Mouse (Mus musculus) lung, embryonic 14.5 days (tissue): ENCODE measurements around the gene Kctd10. TPM values are rescaled to one million over a fixed set of nuclear protein-coding genes. Genes with fewer than 3 reads are reported as not detected.
A peak's percentile ranks its signal among the peaks of the same experiment; 100 is the strongest.

ENCODE experiments used
- ATAC-seq: fragments of 200-750 bp; cut with Nextera tagmentation; 2 replicates; pipeline ENCODE4 v1.8.0; 2017; ENCODE audit warnings: mild to moderate bottlenecking, moderate TSS enrichment, moderate library complexity; ENCODE audit not compliant: insufficient read depth
- DNase-seq: peaks from one replicate; pipeline ENCODE4 v3.0.0-alpha.2; 2015
- H3K27ac ChIP-seq: fragments of 300-500 bp; sonication (generic); 2 replicates; pipeline ENCODE4 v1.5.1; 2014; ENCODE audit warnings: low read depth, mild to moderate bottlenecking, moderate library complexity
- H3K27me3 ChIP-seq: fragments of 300-500 bp; sonication (generic); 2 replicates; pipeline ENCODE4 v1.6.1; 2014; ENCODE audit warnings: low read length, control low read depth; ENCODE audit not compliant: insufficient read depth
- H3K36me3 ChIP-seq: fragments of 300-500 bp; sonication (generic); 2 replicates; pipeline ENCODE4 v1.6.1; 2014; ENCODE audit warnings: control low read depth; ENCODE audit not compliant: insufficient read depth
- H3K4me1 ChIP-seq: fragments of 300-500 bp; sonication (generic); 2 replicates; pipeline ENCODE4 v1.6.1; 2014; ENCODE audit warnings: antibody characterized with exemption, control low read depth; ENCODE audit not compliant: insufficient read depth
- H3K4me2 ChIP-seq: fragments of 300-500 bp; sonication (generic); 2 replicates; pipeline ENCODE4 v1.6.1; 2014; ENCODE audit warnings: mild to moderate bottlenecking
- H3K4me3 ChIP-seq: fragments of 300-500 bp; sonication (generic); 2 replicates; pipeline ENCODE4 v1.5.1; 2014; ENCODE audit warnings: low read depth, low read length
- H3K9ac ChIP-seq: fragments of 300-500 bp; sonication (generic); 2 replicates; pipeline ENCODE4 v1.6.1; 2014
- H3K9me3 ChIP-seq: fragments of 300-500 bp; sonication (generic); 2 replicates; pipeline ENCODE4 v1.6.1; 2016; ENCODE audit warnings: low read depth, low read length, control low read depth
- CTCF ChIP-seq: IDR thresholded peaks from 2 replicates; pipeline ENCODE4 v1.5.1; 2016; ENCODE audit warnings: antibody characterized with exemption, low read depth
- WGBS: fragments of 180-500 bp; shearing (Covaris S2); extraction: QIAGEN DNeasy Blood & Tissue Kit; methylation state at CpG from one replicate; pipeline ENCODE4 v1.1.7; 2014; 5-methylcytosine and 5-hydroxymethylcytosine counted together
- polyA plus RNA-seq: library from polyadenylated mRNA; unstranded; fragments of >200 nt; fragmentation: Nextera tagmentation; extraction: Ambion mirVana; gene quantifications from 2 replicates; pipeline ENCODE4 v1.2.1, GENCODE M21; 2014

The Kctd10 gene
- 140 and 144 TPM in 2 replicates for polyA plus RNA-seq

DNA sequence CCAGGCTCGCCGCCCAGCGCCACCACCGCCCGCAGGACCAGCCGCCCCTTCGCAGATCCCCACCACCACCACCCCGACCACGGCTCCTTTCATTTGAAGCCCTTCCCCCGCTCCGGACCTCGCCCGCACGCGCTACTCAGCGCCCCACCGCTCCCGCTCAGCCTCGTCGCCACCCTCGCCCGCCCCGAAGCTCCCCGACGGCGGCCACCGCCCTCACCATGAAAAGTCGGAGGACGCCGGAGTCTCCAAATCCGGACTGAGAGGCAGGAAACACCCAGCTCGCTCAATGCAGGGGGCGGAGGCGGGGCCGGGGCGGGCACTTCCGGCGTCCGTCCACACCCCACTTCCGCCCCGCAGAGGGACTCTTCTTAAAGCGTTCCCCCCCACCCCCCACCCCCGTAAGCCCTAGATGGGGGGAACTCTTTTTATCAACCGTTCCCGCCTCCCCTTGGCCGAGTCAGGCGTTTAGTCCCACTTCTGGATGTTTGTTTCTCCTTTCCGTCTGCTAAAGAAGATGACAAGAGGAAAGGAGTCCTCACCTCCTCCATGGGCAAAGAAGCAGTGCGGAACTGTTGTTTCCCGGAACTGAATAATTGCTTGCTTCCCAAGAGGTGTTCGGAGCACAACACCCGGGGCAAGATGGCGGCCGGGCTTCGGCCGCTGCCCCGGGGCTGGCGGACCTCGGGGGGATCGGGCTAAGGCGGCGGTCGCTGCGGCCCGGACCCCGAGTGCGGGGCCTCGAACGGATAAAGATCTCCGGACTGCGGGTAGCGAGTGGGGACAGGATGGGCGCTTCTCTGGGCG lies at the start of gene Kctd10, which contains the start of gene Ube3b:
Kctd10 (minus strand) TSS at position 300 of the 804 bp plus-strand sequence.
Ube3b (plus strand) TSS at position 399 of the 804 bp plus-strand sequence.
- ATAC-seq, result peak; percentile 94

DNA sequence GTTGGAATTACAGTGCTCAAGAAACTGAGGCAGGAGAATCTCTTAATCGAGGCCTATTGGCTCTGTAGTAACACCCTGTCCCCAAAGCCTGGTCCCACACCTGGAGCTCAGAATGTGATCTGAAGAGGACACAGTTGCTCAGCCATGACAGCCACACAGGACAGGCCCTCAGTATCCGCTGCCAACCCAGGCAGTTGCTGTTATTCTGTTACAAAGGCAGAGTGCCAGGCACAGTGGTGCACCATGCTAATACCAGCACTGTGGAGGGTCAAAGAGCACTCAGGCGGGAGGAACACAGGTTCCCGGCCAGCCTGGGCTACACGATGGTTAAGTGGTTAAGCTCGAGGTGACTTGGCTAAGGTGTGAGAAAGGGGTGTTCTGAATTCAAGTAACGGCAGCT lies 49.5 kb upstream of the Kctd10 start:
- Histone ChIP-seq H3K4me1 (no peaks in the 10 kb centered on the region), H3K27ac (no peak overlapping the region), H3K9ac (no peak overlapping the region), H3K9me3 (no peaks in the 10 kb centered on the region), H3K4me2 (no peak overlapping the region), H3K27me3 (no peaks in the 10 kb centered on the region), H3K36me3 (peaks cover 6% of the 10 kb centered on the region), H3K4me3 (no peak overlapping the region)
- DNase-seq (no peak), ATAC-seq (no peak)
- 74% methylated on average over 7 of the region's 7 CpGs for WGBS
- TF ChIP-seq CTCF, result no peak

More for the DNA sequence above, at the start of gene Kctd10, which contains the start of gene Ube3b:
- under 1% methylated on average over 74 of the region's 74 CpGs for WGBS
- peak within 1 kb of the TSS; percentile 74 for H3K4me2 ChIP-seq
- DNase-seq, result peak; percentile 91
- no peak for TF ChIP-seq CTCF
- H3K27me3 ChIP-seq, result no peaks in the 10 kb centered on the region
- peak within 1 kb of the TSS; percentile 90 for H3K27ac ChIP-seq
- H3K9me3 ChIP-seq, result no peaks in the 10 kb centered on the region
- peak within 1 kb of the TSS; percentile 94 for H3K4me3 ChIP-seq
- peak within 1 kb of the TSS; percentile 95 for H3K9ac ChIP-seq
- H3K36me3 ChIP-seq, result peaks cover 33% of the 10 kb centered on the region
- H3K4me1 ChIP-seq, result peaks cover 20% of the 10 kb centered on the region

GRCm38 (mm10) chr5:114428621-114429020 lies 48.3 kb upstream of the Kctd10 start:
- Histone ChIP-seq H3K27me3 (no peaks in the 10 kb centered on the region), H3K4me2 (no peak overlapping the region), H3K27ac (no peak overlapping the region), H3K9me3 (no peaks in the 10 kb centered on the region), H3K36me3 (no peaks in the 10 kb centered on the region), H3K4me1 (no peaks in the 10 kb centered on the region), H3K9ac (no peak overlapping the region), H3K4me3 (no peak overlapping the region)
- ATAC-seq (no peak), DNase-seq (no peak)
- WGBS, result 54% methylated on average over 18 of the region's 18 CpGs
- TF ChIP-seq CTCF, result no peak

DNA sequence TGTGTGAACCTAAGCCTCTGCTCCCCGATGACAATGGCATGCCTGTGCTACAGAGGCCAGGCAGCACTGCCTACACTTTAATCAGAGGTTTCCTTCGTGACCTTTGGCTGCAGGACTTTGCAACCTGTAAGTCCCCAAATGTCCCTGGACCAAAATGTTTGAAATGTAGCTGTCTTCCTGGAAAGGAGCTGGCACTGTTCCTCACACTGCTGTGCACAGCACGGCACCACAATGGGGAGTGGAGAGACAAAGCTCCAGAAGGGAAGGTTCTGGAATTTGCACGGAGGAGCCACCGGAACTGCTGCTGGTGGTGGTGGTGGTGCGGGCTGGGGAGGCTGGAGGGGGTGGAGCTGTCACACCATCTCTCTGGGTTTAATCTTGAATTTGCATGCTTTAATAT lies 46.4 kb upstream of the Kctd10 start:
- Histone ChIP-seq H3K36me3 (no peaks in the 10 kb centered on the region), H3K9ac (no peak overlapping the region), H3K4me2 (no peak overlapping the region), H3K27me3 (no peaks in the 10 kb centered on the region), H3K4me3 (no peak overlapping the region), H3K27ac (no peak overlapping the region), H3K9me3 (no peaks in the 10 kb centered on the region), H3K4me1 (0 out of 2 replicates have a peak, but pooled peaks cover 6% of the 10 kb centered on the region)
- WGBS, result 72% methylated on average over 6 of the region's 6 CpGs
- TF ChIP-seq CTCF, result no peak
- DNase-seq (no peak), ATAC-seq (no peak)

GRCm38 (mm10) chr5:114423961-114424360 lies 43.7 kb upstream of the Kctd10 start:
- ATAC-seq, result no peak
- 69% methylated on average over 5 of the region's 5 CpGs for WGBS
- Histone ChIP-seq H3K4me1 (0 out of 2 replicates have a peak, but pooled peaks cover 6% of the 10 kb centered on the region), H3K27ac (no peak overlapping the region), H3K9me3 (no peaks in the 10 kb centered on the region), H3K36me3 (peaks cover 22% of the 10 kb centered on the region), H3K9ac (no peak overlapping the region), H3K4me3 (no peak overlapping the region), H3K27me3 (no peaks in the 10 kb centered on the region), H3K4me2 (no peak overlapping the region)
- TF ChIP-seq CTCF, result no peak
- DNase-seq, result no peak

- Histone ChIP-seq H3K9ac (no peak overlapping the region), H3K27me3 (no peaks in the 10 kb centered on the region), H3K4me2 (no peak overlapping the region), H3K4me1 (0 out of 2 replicates have a peak, but pooled peaks cover 6% of the 10 kb centered on the region), H3K4me3 (no peak overlapping the region), H3K9me3 (no peaks in the 10 kb centered on the region), H3K36me3 (peaks cover 36% of the 10 kb centered on the region), H3K27ac (no peak overlapping the region)
- DNase-seq (no peak), ATAC-seq (no peak)
- no peak for TF ChIP-seq CTCF
- WGBS, result 7% methylated on average over 5 of the region's 5 CpGs
Observed at GRCm38 (mm10) chr5:114422591-114422990, 42.3 kb upstream of the Kctd10 start.

DNA sequence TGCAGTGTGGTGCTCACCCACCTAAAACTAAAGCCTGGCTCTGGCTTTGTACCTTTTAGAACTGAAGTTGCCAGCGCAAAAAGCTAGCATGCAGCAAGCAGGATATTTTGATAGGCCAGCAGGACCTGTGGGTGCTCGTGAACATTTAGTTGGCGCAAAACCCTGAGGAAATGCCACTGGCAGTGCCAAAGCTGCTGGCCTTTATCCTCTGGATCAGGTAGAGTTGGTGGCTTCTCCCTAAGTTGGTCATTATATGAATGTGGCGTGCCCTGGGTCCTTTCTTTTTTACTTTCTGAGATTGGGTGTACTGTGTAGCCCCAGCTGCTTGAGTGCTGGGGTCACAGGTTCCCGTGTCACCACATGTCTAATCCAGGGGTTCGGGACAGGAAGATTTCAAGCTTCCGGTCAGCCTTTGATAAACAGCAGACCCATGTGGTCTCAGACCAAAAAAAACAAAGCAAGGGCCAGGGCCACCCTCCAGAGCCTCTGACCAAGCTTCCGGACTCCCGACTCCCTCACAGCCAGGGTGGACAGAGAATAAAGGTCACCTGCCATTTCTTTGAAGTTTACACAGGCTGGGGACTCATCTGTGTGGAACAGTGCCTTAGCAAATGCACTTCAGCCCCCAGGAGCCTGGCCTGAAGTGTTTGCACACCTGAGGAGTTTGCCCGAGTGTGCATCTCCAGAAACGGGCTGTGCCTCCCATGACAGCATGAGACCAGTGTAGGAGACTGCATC lies 41.4 kb upstream of the Kctd10 start:
- Histone ChIP-seq H3K4me1 (0 out of 2 replicates have a peak, but pooled peaks cover 6% of the 10 kb centered on the region), H3K9ac (0 out of 2 replicates have a peak overlapping the region, but pooled peaks have one; percentile 11), H3K36me3 (peaks cover 44% of the 10 kb centered on the region), H3K9me3 (no peaks in the 10 kb centered on the region), H3K4me3 (no peak overlapping the region), H3K4me2 (no peak overlapping the region), H3K27ac (no peak overlapping the region), H3K27me3 (no peaks in the 10 kb centered on the region)
- WGBS, result 39% methylated on average over 11 of the region's 11 CpGs
- ATAC-seq (peak; percentile 49), DNase-seq (peak; percentile 43)
- TF ChIP-seq CTCF, result no peak
